Mouse (Mus musculus): Measurements from ENCODE around the gene Cmtm6.

- TF ChIP-seq GATA1 (IDR thresholded peaks at IDR 0.05; ENCODE audit: borderline replicate concordance, low read length) = no peak
- TF ChIP-seq FLI1 (IDR thresholded peaks at IDR 0.05; ENCODE audit: low read length) = no peak
These were observed 14.7 kb downstream of the Cmtm6 start for GRCm38 (mm10) chr9:114745654-114746053.

Measured in megakaryocyte, embryonic 14.5 days (primary cell).